16 mouse cellular contexts compared by ENCODE assay signal in genomic region chr19:12824549-12824948, GRCm38 (mm10). TPM values are rescaled to one million over a fixed set of nuclear protein-coding genes. Genes with fewer than 3 reads are reported as not detected.
A peak's percentile ranks its signal among the peaks of the same experiment; 100 is the strongest.
DNase-seq lines count a peak whose midpoint lies in the region; ATAC-seq and TF ChIP-seq lines count a peak whose summit lies in the region.
"Had no signal": no experiment of that assay in that cellular context is flagged by ENCODE, and none has a peak within 500 bp of the region (broad histone marks: within the 10 kb centered on the region; RNA-seq: fewer than 3 reads in every experiment).

No protein-coding gene starts in this region.

- no peak overlapping the region for H3K9ac ChIP-seq in CH12.LX (ENCODE audit: insufficient read depth, low read depth)
- H3K9ac ChIP-seq in stomach, postnatal 0 days (ENCODE audit: low read length): no peak overlapping the region
- H3K9ac ChIP-seq: embryonic facial prominence, embryonic 13.5 days; forebrain, embryonic 15.5 days; kidney, embryonic 15.5 days; liver, embryonic 15.5 days had no signal

- TF ChIP-seq CTCF in left cerebral cortex, adult 2 months (IDR thresholded peaks at IDR 0.05): peak; percentile 24
- TF ChIP-seq CTCF in CH12.LX (conservative IDR thresholded peaks at IDR 0.05 in 1 of 2, IDR thresholded peaks at IDR 0.05 in 1 of 2; ENCODE audit: low read depth in 2 of 2, low read length in 2 of 2): peak in 1 of 2 experiments; percentile 54; a peak in 2 of 4 replicates
- TF ChIP-seq CTCF in stomach, postnatal 0 days (IDR thresholded peaks at IDR 0.05; ENCODE audit: low read depth): peak; percentile 36

- no peaks in the 10 kb centered on the region for H3K79me2 ChIP-seq in CH12.LX (replicated peaks; ENCODE audit: control insufficient read depth, extremely low read depth, insufficient read depth, poor library complexity, severe bottlenecking)

- TF ChIP-seq POLR2A in CH12.LX (IDR thresholded peaks at IDR 0.05; ENCODE audit: low read depth, low read length): no peak

- TF ChIP-seq EP300 in CH12.LX (IDR thresholded peaks at IDR 0.05; ENCODE audit: low read length): no peak
- TF ChIP-seq EP300 in stomach, postnatal 0 days (optimal IDR thresholded peaks at IDR 0.05): no peak

- H3K27ac ChIP-seq in left cerebral cortex, adult 2 months: no peak overlapping the region
- no peak overlapping the region for H3K27ac ChIP-seq in CH12.LX (ENCODE audit: insufficient read depth, low read depth)
- no peak overlapping the region for H3K27ac ChIP-seq in stomach, postnatal 0 days (replicated peaks)
- H3K27ac ChIP-seq: embryonic facial prominence, embryonic 13.5 days; forebrain, embryonic 15.5 days; hindbrain, embryonic 10.5 days; kidney, embryonic 15.5 days; liver, embryonic 15.5 days had no signal

- H3K36me3 ChIP-seq in CH12.LX (replicated peaks in 1 of 2; ENCODE audit: control insufficient read depth in 1 of 2, insufficient read depth in 1 of 2, low read length in 1 of 2): peaks cover 38 to 57% of the 10 kb centered on the region in 2 experiments
- no peaks in the 10 kb centered on the region for H3K36me3 ChIP-seq in stomach, postnatal 0 days (ENCODE audit: control insufficient read depth, insufficient read depth, low read length)
- H3K36me3 ChIP-seq: embryonic facial prominence, embryonic 13.5 days; forebrain, embryonic 15.5 days; hindbrain, embryonic 10.5 days; kidney, embryonic 15.5 days; liver, embryonic 15.5 days had no signal

- 0 out of 4 replicates have a peak, but pooled peaks cover 0 to 3% of the 10 kb centered on the region in 2 experiments for H3K4me1 ChIP-seq in CH12.LX (ENCODE audit: control insufficient read depth in 1 of 2, insufficient read depth in 2 of 2)
- H3K4me1 ChIP-seq in stomach, postnatal 0 days (replicated peaks; ENCODE audit: control insufficient read depth, insufficient read depth): no peaks in the 10 kb centered on the region
- H3K4me1 ChIP-seq: embryonic facial prominence, embryonic 13.5 days; forebrain, embryonic 15.5 days; hindbrain, embryonic 10.5 days; kidney, embryonic 15.5 days; liver, embryonic 15.5 days had no signal

- DNase-seq in left cerebral cortex, adult 2 months (ENCODE audit: extremely low spot score in 1 of 2, low spot score in 2 of 2): no peak
- DNase-seq in left cerebral cortex, adult 11 months (ENCODE audit: low spot score): no peak
- DNase-seq in CH12.LX (ENCODE audit: extremely low read depth) (no peak), ZHBTc4 (ENCODE audit: low read depth, low spot score) (peak; percentile 14)
- DNase-seq in stomach, postnatal 0 days (ENCODE audit: low spot score): no peak
- DNase-seq in gastrocnemius, postnatal 10 days: no peak
- DNase-seq in heart, postnatal 10 days: no peak
- DNase-seq: cerebellum, adult 2 months had no signal

- dilution Hi-C loops in CH12.LX (cut with MboI; ENCODE audit: extremely low pct_ligation_motif_present, extremely low pct_unique_long_range_greater_than_20kb, low sequenced_read_pairs): no loop called here

- H3K4me2 ChIP-seq in CH12.LX (ENCODE audit: insufficient read depth, low read depth, poor library complexity, severe bottlenecking): no peak overlapping the region
- no peak overlapping the region for H3K4me2 ChIP-seq in stomach, postnatal 0 days (replicated peaks; ENCODE audit: low read depth)
- H3K4me2 ChIP-seq: embryonic facial prominence, embryonic 13.5 days; forebrain, embryonic 15.5 days; kidney, embryonic 15.5 days; liver, embryonic 15.5 days had no signal

- H3K9me3 ChIP-seq in CH12.LX (replicated peaks; ENCODE audit: low read length): no peaks in the 10 kb centered on the region
- H3K9me3 ChIP-seq in stomach, postnatal 0 days (ENCODE audit: control insufficient read depth, low read length): no peaks in the 10 kb centered on the region
- H3K9me3 ChIP-seq: embryonic facial prominence, embryonic 13.5 days; forebrain, embryonic 15.5 days; hindbrain, embryonic 10.5 days; kidney, embryonic 15.5 days; liver, embryonic 15.5 days had no signal

- ATAC-seq in stomach, postnatal 0 days (ENCODE audit: low FRiP score, low TSS enrichment): no peak
- ATAC-seq: forebrain, embryonic 15.5 days; Patski had no signal

- no peak overlapping the region for H3K4me3 ChIP-seq in left cerebral cortex, adult 2 months
- no peak overlapping the region for H3K4me3 ChIP-seq in CH12.LX (replicated peaks in 1 of 3; ENCODE audit: low read depth in 2 of 3, low read length in 2 of 3, poor library complexity in 1 of 3)
- no peak overlapping the region for H3K4me3 ChIP-seq in stomach, postnatal 0 days (ENCODE audit: low read depth, low read length)
- H3K4me3 ChIP-seq: embryonic facial prominence, embryonic 13.5 days; forebrain, embryonic 15.5 days; hindbrain, embryonic 10.5 days; kidney, embryonic 15.5 days; liver, embryonic 15.5 days had no signal

- intact Hi-C loops in left cerebral cortex, adult 2 months (cut with DNase I): loop anchor here (5.0 to 10.0 kb wide), 2 partner anchors 227 to 690 kb away; partner anchors contain the start of gene Gm4952
- intact Hi-C loops in heart, postnatal 10 days (cut with DNase I): no loop called here

- 70% methylated on average over 4 of the region's 4 CpGs for WGBS in stomach, postnatal 0 days

- H3K27me3 ChIP-seq in CH12.LX (replicated peaks): no peaks in the 10 kb centered on the region
- H3K27me3 ChIP-seq in stomach, postnatal 0 days (ENCODE audit: control insufficient read depth, insufficient read depth, low read length): no peaks in the 10 kb centered on the region
- H3K27me3 ChIP-seq: embryonic facial prominence, embryonic 13.5 days; forebrain, embryonic 15.5 days; kidney, embryonic 15.5 days; liver, embryonic 15.5 days; Patski had no signal

- peak; percentile 11 for TF ChIP-seq RAD21 in CH12.LX (IDR thresholded peaks at IDR 0.05; ENCODE audit: low read depth, low read length)

- in situ Hi-C loops in CH12.LX (cut with MboI; ENCODE audit: low pct_ligation_motif_present, low pct_unique_long_range_greater_than_20kb, low sequenced_read_pairs): no loop called here

TF ChIP-seq in CH12.LX, 34 proteins besides CTCF, POLR2A, EP300 and RAD21:
- TF ChIP-seq SMC3 (IDR thresholded peaks at IDR 0.05; ENCODE audit: low read depth, low read length) (0 out of 2 replicates have a peak, but pooled peaks have one; percentile 12), E2F4 (IDR thresholded peaks at IDR 0.05; ENCODE audit: insufficient replicate concordance, low read depth, low read length) (no peak)

RNA-seq across cellular contexts. Expression of gene Gm5244, which starts 21.9 kb away (rescaled TPM):
- total RNA-seq in left cerebral cortex, adult 2 months (2021): not detected
- total RNA-seq in CH12.LX (2012; rRNA removed) (not detected in 2 replicates), CH12.LX (2014; rRNA removed) (not detected in 2 replicates)
- not detected in 2 replicates for polyA plus RNA-seq in CH12.LX (2012; ENCODE audit: insufficient read length, low read depth)
- polyA plus RNA-seq in stomach, postnatal 0 days (2015; fragmentation: Nextera tagmentation; extraction: Ambion mirVana): not detected in 2 replicates
- not detected for total RNA-seq in gastrocnemius, postnatal 10 days (2021)
- not detected for total RNA-seq in heart, postnatal 10 days (2021)
- total RNA-seq: adrenal gland, postnatal 36 days; heart, adult 8-10 months had no signal
- polyA plus RNA-seq: cerebellum, adult 2 months; embryonic facial prominence, embryonic 13.5 days; forebrain, embryonic 15.5 days; hindbrain, embryonic 10.5 days; kidney, embryonic 15.5 days; liver, embryonic 15.5 days; Patski had no signal

RNA-seq across cellular contexts. Expression of gene Lpxn, which starts 28.6 kb away (rescaled TPM):
- total RNA-seq in left cerebral cortex, adult 2 months (2021): 1 to 10 TPM; 1.4 to 1.5 TPM
- total RNA-seq in CH12.LX (2012; rRNA removed) (39.2 and 43.0 TPM in 2 replicates), CH12.LX (2014; rRNA removed) (140 and 149 TPM in 2 replicates)
- polyA plus RNA-seq in CH12.LX (2012; ENCODE audit: insufficient read length, low read depth): 61.6 and 66.4 TPM in 2 replicates
- polyA plus RNA-seq in stomach, postnatal 0 days (2015; fragmentation: Nextera tagmentation; extraction: Ambion mirVana): 1.5 and 1.7 TPM in 2 replicates
- 1 to 10 TPM in 1 of 2 experiments, under 1 TPM in 1; 0.85 to 1.1 TPM for total RNA-seq in gastrocnemius, postnatal 10 days (2021)
- 1 to 10 TPM in 1 of 2 experiments, under 1 TPM in 1; 0.99 to 1.1 TPM for total RNA-seq in heart, postnatal 10 days (2021)

RNA-seq across cellular contexts. Expression of gene Zfp91, which starts 28.6 kb away (rescaled TPM):
- 10 to 100 TPM; 89.2 to 97.0 TPM for total RNA-seq in left cerebral cortex, adult 2 months (2021)
- total RNA-seq in CH12.LX (2012; rRNA removed) (19.3 and 25.5 TPM in 2 replicates), CH12.LX (2014; rRNA removed) (44.8 and 49.2 TPM in 2 replicates)
- polyA plus RNA-seq in CH12.LX (2012; ENCODE audit: insufficient read length, low read depth): 44.7 and 46.4 TPM in 2 replicates
- polyA plus RNA-seq in stomach, postnatal 0 days (2015; fragmentation: Nextera tagmentation; extraction: Ambion mirVana): 8.6 and 8.9 TPM in 2 replicates
- total RNA-seq in gastrocnemius, postnatal 10 days (2021): 10 to 100 TPM; 68.7 to 69.4 TPM
- total RNA-seq in heart, postnatal 10 days (2021): 10 to 100 TPM; 76.3 to 76.4 TPM

RNA-seq across cellular contexts. Expression of gene Olfr1444, which starts 32.5 kb away (rescaled TPM):
- total RNA-seq in left cerebral cortex, adult 2 months (2021): not detected
- total RNA-seq in CH12.LX (2012; rRNA removed) (not detected in 2 replicates), CH12.LX (2014; rRNA removed) (not detected in 2 replicates)
- not detected in 2 replicates for polyA plus RNA-seq in CH12.LX (2012; ENCODE audit: insufficient read length, low read depth)
- not detected in 2 replicates for polyA plus RNA-seq in stomach, postnatal 0 days (2015; fragmentation: Nextera tagmentation; extraction: Ambion mirVana)
- total RNA-seq in gastrocnemius, postnatal 10 days (2021): not detected
- not detected for total RNA-seq in heart, postnatal 10 days (2021)
- total RNA-seq: adrenal gland, postnatal 36 days; heart, adult 8-10 months had no signal
- polyA plus RNA-seq: cerebellum, adult 2 months; embryonic facial prominence, embryonic 13.5 days; forebrain, embryonic 15.5 days; hindbrain, embryonic 10.5 days; kidney, embryonic 15.5 days; liver, embryonic 15.5 days; Patski had no signal

RNA-seq across cellular contexts. Expression of gene Olfr1445, which starts 59.1 kb away (rescaled TPM):
- not detected for total RNA-seq in left cerebral cortex, adult 2 months (2021)
- not detected in 2 replicates for total RNA-seq in CH12.LX (2012; rRNA removed)
- total RNA-seq in CH12.LX (2014; rRNA removed): not detected in 2 replicates
- polyA plus RNA-seq in CH12.LX (2012; ENCODE audit: insufficient read length, low read depth): not detected in 2 replicates
- not detected in 2 replicates for polyA plus RNA-seq in stomach, postnatal 0 days (2015; fragmentation: Nextera tagmentation; extraction: Ambion mirVana)
- total RNA-seq in gastrocnemius, postnatal 10 days (2021): not detected
- total RNA-seq in heart, postnatal 10 days (2021): not detected
- total RNA-seq: adrenal gland, postnatal 36 days; heart, adult 8-10 months had no signal
- polyA plus RNA-seq: cerebellum, adult 2 months; embryonic facial prominence, embryonic 13.5 days; forebrain, embryonic 15.5 days; hindbrain, embryonic 10.5 days; kidney, embryonic 15.5 days; liver, embryonic 15.5 days; Patski had no signal

Comparison
In these comparisons a context has a peak if more than half of its experiments do, and no peak if none do; other contexts are left out.
1. RNA of gene Lpxn, which starts 28.6 kb away (total RNA-seq): 39.2 to 149 TPM in CH12.LX; 1.4 to 1.5 TPM in left cerebral cortex, adult 2 months, 0.85 to 1.1 TPM in gastrocnemius, postnatal 10 days and 0.99 to 1.1 TPM in heart, postnatal 10 days; every median in the first group is over 10 times any median in the second.